Mouse (Mus musculus): Measurements from ENCODE around the gene Olfr803.

- TF ChIP-seq CTCF (IDR thresholded peaks at IDR 0.05; ENCODE audit: low read depth, low read length) (no peak), POLR2A (IDR thresholded peaks at IDR 0.05; ENCODE audit: borderline replicate concordance, low read depth, low read length) (no peak)
Observed at GRCm38 (mm10) chr10:129741821-129742220, 47.7 kb upstream of the Olfr803 start, which contains the start of gene Olfr806.
